Mouse (Mus musculus) embryonic stem cell, embryonic (primary cell): ENCODE measurements around the gene Msi2.

Source experiments
- CTCF ChIA-PET, 4 experiments: fragments of 300-600 bp in 2 of 4; fragments of 350-600 bp in 2 of 4; sonication (Branson Sonifier 250); formaldehyde crosslinking; loops; one replicate each; lab custom pipeline; 2022; ENCODE audit warnings: inconsistent platforms in 2 of 4; lab: Charles Lee
- POLR2A ChIA-PET, 4 experiments: fragments of 300-600 bp in 2 of 4; fragments of 350-600 bp in 2 of 4; sonication (Branson Sonifier 250); formaldehyde crosslinking; loops; one replicate each; lab custom pipeline; 2022; ENCODE audit warnings: antibody characterized with exemption in 4 of 4, inconsistent platforms in 1 of 4; lab: Charles Lee

Msi2 gene

GRCm38 (mm10) chr11:88294394-88294710 lies 424.0 kb downstream of the Msi2 start:
- CTCF ChIA-PET = interaction anchor here in 2 of 4 experiments (1.0 to 2.0 kb wide), 6 partner anchors 13 to 528 kb away, joined by 3 to 8 read pairs (median 4); no protein-coding TSS in a partner anchor
- POLR2A ChIA-PET = interaction anchor here in 3 of 4 experiments (0.8 to 1.3 kb wide), 7 partner anchors 13 to 449 kb away, joined by 3 read pairs; no protein-coding TSS in a partner anchor

GRCm38 (mm10) chr11:88293631-88294393 lies 424.5 kb downstream of the Msi2 start, which contains the start of gene Ccdc182:
Gene Ccdc182 (plus strand): TSS chr11:88294058.
- POLR2A ChIA-PET = interaction anchor here in 3 of 4 experiments (0.8 to 2.1 kb wide), 10 partner anchors 10 to 450 kb away, joined by 3 to 7 read pairs (median 3); no protein-coding TSS in a partner anchor

GRCm38 (mm10) chr11:88291688-88292087 lies 426.6 kb downstream of the Msi2 start:
- ChIA-PET CTCF (interaction anchor here (0.5 to 2.3 kb wide), 24 partner anchors 10 to 1941 kb away, joined by 3 to 14 read pairs (median 4); no protein-coding TSS in a partner anchor), POLR2A (interaction anchor here in 2 of 4 experiments (0.6 to 2.1 kb wide), 5 partner anchors 16 to 324 kb away, joined by 3 to 6 read pairs (median 3); partner anchors contain the start of gene Mrps23 (in 1 of the 2))

More at GRCm38 (mm10) chr11:88293631-88294393, 424.5 kb downstream of the Msi2 start, which contains the start of gene Ccdc182:
- CTCF ChIA-PET = interaction anchor here in 3 of 4 experiments (0.8 to 2.0 kb wide), 12 partner anchors 12 to 533 kb away, joined by 3 to 11 read pairs (median 4); no protein-coding TSS in a partner anchor

- POLR2A ChIA-PET = interaction anchor here in 2 of 4 experiments (0.6 to 1.2 kb wide), 4 partner anchors 39 to 324 kb away, joined by 3 to 6 read pairs (median 4); partner anchors contain the start of gene Mrps23 (in 1 of the 2)
Observed at GRCm38 (mm10) chr11:88291245-88291644, 427.1 kb downstream of the Msi2 start.

More at GRCm38 (mm10) chr11:88291245-88291644, 427.1 kb downstream of the Msi2 start:
- CTCF ChIA-PET = interaction anchor here (0.5 to 2.3 kb wide), 16 partner anchors 9 to 532 kb away, joined by 3 to 14 read pairs (median 5); no protein-coding TSS in a partner anchor
